Mouse (Mus musculus) liver, postnatal 0 days (tissue): ENCODE results near the gene H2-T22.

Source experiments
- CTCF ChIP-seq: sonication (generic); IDR thresholded peaks from 2 replicates; pipeline ENCODE4 v1.5.1; 2016; ENCODE audit warnings: antibody characterized with exemption, low read depth
- EP300 ChIP-seq: IDR thresholded peaks from 2 replicates; pipeline ENCODE4 v1.6.1; 2016; ENCODE audit warnings: antibody characterized with exemption, low read depth, mild to moderate bottlenecking

DNA sequence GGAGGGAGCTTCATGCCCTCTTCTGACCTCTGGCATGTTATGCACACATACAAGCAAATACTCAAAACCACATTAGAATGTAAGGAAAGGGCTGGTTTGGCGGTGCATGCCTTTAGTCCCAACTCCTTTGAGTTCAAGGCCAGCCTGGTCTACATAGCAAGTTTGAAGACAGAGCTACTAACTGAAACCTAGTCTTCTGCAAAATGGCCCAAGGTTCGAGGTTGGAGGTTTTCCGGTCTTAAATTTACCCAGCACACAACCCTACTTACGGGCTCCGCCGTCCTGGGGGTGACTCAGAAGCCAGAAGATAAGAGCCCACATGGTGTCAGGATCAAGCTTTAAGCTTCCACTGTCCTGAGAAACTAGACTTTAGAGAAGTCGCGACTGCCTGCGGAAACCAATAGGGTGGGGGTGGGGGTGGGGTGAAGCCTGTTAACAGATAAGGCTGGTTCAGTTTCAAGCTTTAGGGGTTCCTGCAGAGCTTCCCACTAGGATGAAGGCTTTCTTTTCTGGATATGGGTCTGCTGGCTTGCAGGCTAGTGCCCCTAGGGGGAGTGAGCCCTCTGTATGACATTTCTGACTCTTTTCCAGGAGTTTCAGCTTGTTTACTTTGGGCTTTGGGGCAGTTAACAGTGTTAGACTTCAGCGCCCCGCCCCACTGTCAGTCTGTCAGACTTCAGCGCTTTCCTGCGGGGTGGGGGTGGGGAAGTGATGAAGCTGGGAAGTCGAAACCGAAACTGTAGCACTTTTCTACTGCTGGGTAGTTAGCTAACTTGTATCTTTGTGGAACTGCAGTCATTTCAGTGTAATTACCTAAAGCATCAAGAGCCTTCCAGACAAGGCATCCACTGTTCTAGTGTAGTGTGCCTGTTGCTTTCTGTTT is 22.1 kb downstream of the H2-T22 start, which contains the start of gene H2-T24:
- TF ChIP-seq CTCF (peak; percentile 49), EP300 (peak; percentile 82; the same call in 1 of the 2 replicates)
